Mouse (Mus musculus) Patski (cell line): Measurements from ENCODE around the gene Pdlim7. TPM values are rescaled to one million over a fixed set of nuclear protein-coding genes. Genes with fewer than 3 reads are reported as not detected.

Source experiments
- ATAC-seq: fragments of 100-300 bp; one replicate; pipeline ENCODE4 v1.8.0; 2021
- CTCF ChIA-PET: fragments of 350-600 bp; sonication (Branson Sonifier 250); formaldehyde crosslinking; loops from one replicate; lab custom pipeline; 2022; ENCODE audit warnings: inconsistent platforms; lab: Charles Lee
- POLR2A ChIA-PET: fragments of 350-600 bp; sonication (Branson Sonifier 250); formaldehyde crosslinking; loops from one replicate; lab custom pipeline; 2022; ENCODE audit warnings: antibody characterized with exemption, inconsistent platforms; lab: Charles Lee
- DNase-seq: peaks from one replicate; pipeline ENCODE4 v3.0.0-alpha.2; 2011; ENCODE audit warnings: low read depth, low spot score
- H3K27me3 ChIP-seq: fragments of 371-371 bp; one replicate; pipeline ENCODE4 v1.5.1; 2021
- CTCF ChIP-seq: fragments of 100-300 bp; IDR thresholded peaks from one replicate; pipeline ENCODE4 v1.5.1; 2021
- in situ Hi-C: fragments of 300-500 bp; cut with MboI; formaldehyde crosslinking; loops from 3 replicates; pipeline ENCODE4 v1.11.1; 2018; ENCODE audit warnings: low pct_unique_long_range_greater_than_20kb, mixed read lengths
- polyA plus RNA-seq: library from polyadenylated mRNA; unstranded; gene quantifications from one replicate; pipeline ENCODE4 v1.2.3, GENCODE M21; 2021

Pdlim7 gene
- polyA plus RNA-seq, 1 experiment from 2014 or later, result 129 TPM

DNA sequence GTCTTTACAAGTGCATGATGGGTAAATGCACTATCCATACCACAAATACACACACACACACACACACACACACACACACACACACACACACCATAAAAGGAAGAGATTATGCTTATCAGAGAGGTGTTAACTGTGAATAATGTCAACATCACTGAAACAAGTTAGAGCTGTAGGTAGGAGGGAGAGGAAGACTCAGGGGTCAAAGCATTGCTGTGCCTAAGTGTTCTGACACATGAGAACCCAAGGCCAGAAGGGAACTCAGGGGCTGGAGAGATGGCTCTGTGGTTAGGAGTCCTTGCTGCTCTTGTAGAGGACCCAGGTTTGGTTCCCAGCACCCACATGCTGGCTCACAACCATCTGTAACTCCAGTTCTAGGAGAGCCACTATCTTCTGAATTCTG lies 33.5 kb downstream of the Pdlim7 start:
- in situ Hi-C loops, result loop anchor here (5.0 kb wide), 1 partner anchor 32 kb away; the partner anchor contains the start of gene Pdlim7
- TF ChIP-seq CTCF, result no peak
- no peak for DNase-seq
- H3K27me3 ChIP-seq, result no peaks in the 10 kb centered on the region
- POLR2A ChIA-PET, result interaction anchor here (0.5 to 1.0 kb wide), 2 partner anchors 12 to 19 kb away, joined by 3 to 7 read pairs; no protein-coding TSS in a partner anchor
- CTCF ChIA-PET, result interaction anchor here (1.0 to 1.8 kb wide), 3 partner anchors 10 to 75 kb away, joined by 3 to 4 read pairs (median 4); no protein-coding TSS in a partner anchor
- no peak for ATAC-seq

DNA sequence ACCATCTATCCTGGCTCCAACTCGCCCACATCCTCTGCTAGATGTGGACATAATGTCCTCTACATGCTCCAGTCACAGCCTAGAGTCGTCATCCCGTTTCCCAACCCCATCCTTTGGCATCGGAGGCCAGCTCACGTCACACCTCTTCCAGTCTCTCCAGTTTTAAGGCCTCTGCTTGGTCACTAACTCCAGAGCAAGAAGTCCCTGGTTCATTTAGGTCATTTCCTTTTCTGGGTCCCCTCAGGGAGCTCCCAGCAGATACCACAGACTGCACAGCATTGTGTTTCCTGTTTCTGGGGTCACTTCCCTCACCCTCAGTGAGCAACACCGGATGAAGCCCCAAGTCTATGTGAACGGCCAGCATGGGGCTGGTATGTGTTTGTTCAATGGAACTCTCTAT lies 34.5 kb downstream of the Pdlim7 start:
- no peak for TF ChIP-seq CTCF
- ChIA-PET POLR2A (interaction anchor here (0.8 to 1.0 kb wide), 2 partner anchors 13 to 44 kb away, joined by 3 read pairs; no protein-coding TSS in a partner anchor), CTCF (interaction anchor here (1.0 to 1.8 kb wide), 3 partner anchors 9 to 74 kb away, joined by 3 to 4 read pairs (median 4); no protein-coding TSS in a partner anchor)
- in situ Hi-C loops, result loop anchor here (5.0 kb wide), 1 partner anchor 33 kb away; the partner anchor contains the start of gene Pdlim7
- ATAC-seq (no peak), DNase-seq (no peak)
- no peaks in the 10 kb centered on the region for H3K27me3 ChIP-seq

DNA sequence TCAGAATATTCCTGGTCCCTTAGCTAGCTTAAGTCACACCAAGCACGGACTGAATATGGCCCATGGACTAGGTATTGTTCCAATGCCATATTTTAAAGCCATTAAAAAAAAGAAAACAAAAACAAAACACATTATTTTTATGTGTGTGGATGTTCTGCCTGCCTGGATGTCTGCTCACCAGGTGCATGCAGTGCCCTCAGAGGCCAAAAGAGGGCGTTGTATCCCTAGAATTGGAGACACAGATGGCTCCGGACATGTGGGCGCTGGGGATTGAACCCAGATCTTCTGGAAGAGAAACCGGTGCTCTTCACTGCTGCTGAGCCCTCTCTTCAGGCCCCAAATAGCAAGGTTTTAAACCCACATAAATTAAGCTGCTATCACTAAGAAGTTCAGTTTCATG lies 35.4 kb downstream of the Pdlim7 start:
- no peak for ATAC-seq
- TF ChIP-seq CTCF, result no peak
- POLR2A ChIA-PET, result interaction anchor here (1.2 kb wide), 1 partner anchor 34 kb away, joined by 6 read pairs; no protein-coding TSS in a partner anchor

DNA sequence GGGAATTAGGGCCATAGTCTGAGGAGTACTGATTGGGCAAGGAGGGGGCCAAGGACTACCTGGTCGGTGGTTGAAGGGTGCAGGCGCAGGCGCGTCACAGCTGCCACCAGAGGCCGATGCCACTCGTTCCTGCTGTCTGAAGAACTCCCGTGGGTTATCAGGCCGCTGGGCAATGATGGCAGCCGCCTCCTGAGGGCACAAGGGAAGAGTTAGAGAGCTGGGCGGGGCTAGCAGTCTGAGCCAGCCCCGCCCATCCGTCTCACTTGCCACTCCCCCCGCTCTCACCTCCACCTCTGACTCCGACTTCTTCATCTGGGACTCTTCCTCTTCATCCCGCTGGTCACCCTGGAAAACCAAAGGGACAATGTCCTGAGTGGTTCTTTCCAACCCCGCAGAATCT lies 36.0 kb downstream of the Pdlim7 start:
- ChIA-PET CTCF (no interaction called here), POLR2A (interaction anchor here (1.2 kb wide), 2 partner anchors 34 to 58 kb away, joined by 3 to 6 read pairs; no protein-coding TSS in a partner anchor)
- in situ Hi-C loops, result loop anchor here (5.0 kb wide), 1 partner anchor 35 kb away; the partner anchor contains the start of gene Pdlim7
- no peak for DNase-seq
- ATAC-seq, result no peak
- TF ChIP-seq CTCF, result no peak
- no peaks in the 10 kb centered on the region for H3K27me3 ChIP-seq

More for the DNA sequence above, 35.4 kb downstream of the Pdlim7 start:
- in situ Hi-C loops, result loop anchor here (5.0 kb wide), 1 partner anchor 34 kb away; the partner anchor contains the start of gene Pdlim7
- CTCF ChIA-PET, result no interaction called here
- DNase-seq, result no peak
- no peaks in the 10 kb centered on the region for H3K27me3 ChIP-seq

DNA sequence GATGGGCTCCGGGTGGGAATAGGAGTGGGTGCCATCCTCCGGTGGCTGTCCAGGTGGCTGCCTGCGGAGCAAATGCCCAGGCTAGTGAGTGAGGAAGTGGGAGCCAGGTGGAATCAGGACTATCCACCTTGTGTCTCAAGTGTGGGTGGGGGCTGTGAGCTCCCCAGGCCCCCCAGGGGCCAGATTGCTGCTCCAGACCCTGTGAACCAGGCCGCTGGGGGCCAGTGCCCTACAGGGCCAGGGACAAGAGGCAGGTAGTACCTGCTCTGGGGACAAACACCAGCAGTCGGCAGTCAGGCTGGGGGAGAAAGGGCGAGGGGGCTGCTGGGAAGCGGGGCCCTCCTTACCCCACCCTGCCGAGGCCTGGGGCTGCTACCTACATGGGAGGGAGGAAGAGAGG lies 37.2 kb downstream of the Pdlim7 start:
- POLR2A ChIA-PET, result interaction anchor here (0.6 kb wide), 1 partner anchor 12 kb away, joined by 4 read pairs; the partner anchor contains the start of gene Prr7
- no peaks in the 10 kb centered on the region for H3K27me3 ChIP-seq
- CTCF ChIA-PET, result no interaction called here
- in situ Hi-C loops, result loop anchor here (5.0 kb wide), 1 partner anchor 36 kb away; the partner anchor contains the start of gene Pdlim7
- no peak for ATAC-seq
- no peak for DNase-seq
- no peak for TF ChIP-seq CTCF

DNA sequence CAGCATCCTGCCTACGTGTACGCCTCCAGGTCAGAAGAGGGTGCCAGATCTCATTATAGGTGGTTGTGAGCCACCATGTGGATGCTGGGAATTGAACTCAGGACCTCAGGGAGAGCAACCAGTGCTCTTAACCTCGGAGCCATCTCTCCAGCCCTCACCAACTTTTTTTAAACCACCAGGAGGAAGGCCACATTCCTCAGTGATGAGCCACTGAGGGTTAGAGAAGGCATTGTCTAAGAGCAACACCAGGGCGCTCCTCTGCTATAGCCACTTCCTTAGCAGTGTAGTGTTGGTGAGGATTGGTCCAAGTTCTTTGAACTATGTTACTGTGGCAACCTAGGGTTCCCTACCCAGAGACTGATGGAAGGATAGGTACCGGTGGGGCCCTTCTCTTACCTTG lies 37.7 kb downstream of the Pdlim7 start:
- CTCF ChIA-PET, result no interaction called here
- TF ChIP-seq CTCF, result no peak
- no peak for DNase-seq
- POLR2A ChIA-PET, result interaction anchor here (0.6 kb wide), 1 partner anchor 12 kb away, joined by 4 read pairs; the partner anchor contains the start of gene Prr7
- H3K27me3 ChIP-seq, result no peaks in the 10 kb centered on the region
- in situ Hi-C loops, result loop anchor here (5.0 kb wide), 1 partner anchor 37 kb away; the partner anchor contains the start of gene Pdlim7
- ATAC-seq, result no peak

DNA sequence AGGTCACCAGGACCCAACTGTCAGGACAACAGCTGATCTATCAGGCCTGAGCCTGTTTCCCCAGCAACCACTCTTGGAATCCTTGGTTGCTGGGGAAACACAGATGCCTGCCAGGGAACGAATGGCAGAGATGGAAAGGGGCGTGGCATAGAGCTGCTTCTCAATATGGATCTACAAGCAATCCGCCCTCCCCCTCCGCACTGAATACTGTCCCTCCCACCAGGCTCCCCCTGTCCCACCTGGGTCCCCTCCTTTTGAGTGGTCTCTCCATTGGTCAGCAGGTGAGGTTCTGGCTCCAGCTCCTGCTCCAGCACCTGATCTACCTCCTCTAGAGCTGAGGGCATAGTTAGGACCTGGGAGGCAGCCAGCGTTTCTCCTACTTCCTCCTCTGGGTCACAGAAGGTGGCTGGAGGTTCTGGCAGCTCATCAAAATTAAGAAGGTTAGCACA lies 38.8 kb downstream of the Pdlim7 start:
- no peak for TF ChIP-seq CTCF
- DNase-seq, result no peak
- no peak for ATAC-seq
- ChIA-PET POLR2A (interaction anchor here (0.7 kb wide), 1 partner anchor 13 kb away, joined by 3 read pairs; no protein-coding TSS in a partner anchor), CTCF (interaction anchor here (0.9 to 1.5 kb wide), 4 partner anchors 9 to 49 kb away, joined by 3 to 4 read pairs (median 4); partner anchors contain the start of gene Pdlim7)
- in situ Hi-C loops, result loop anchor here (5.0 kb wide), 1 partner anchor 38 kb away; the partner anchor contains the start of gene Pdlim7
- H3K27me3 ChIP-seq, result no peaks in the 10 kb centered on the region

DNA sequence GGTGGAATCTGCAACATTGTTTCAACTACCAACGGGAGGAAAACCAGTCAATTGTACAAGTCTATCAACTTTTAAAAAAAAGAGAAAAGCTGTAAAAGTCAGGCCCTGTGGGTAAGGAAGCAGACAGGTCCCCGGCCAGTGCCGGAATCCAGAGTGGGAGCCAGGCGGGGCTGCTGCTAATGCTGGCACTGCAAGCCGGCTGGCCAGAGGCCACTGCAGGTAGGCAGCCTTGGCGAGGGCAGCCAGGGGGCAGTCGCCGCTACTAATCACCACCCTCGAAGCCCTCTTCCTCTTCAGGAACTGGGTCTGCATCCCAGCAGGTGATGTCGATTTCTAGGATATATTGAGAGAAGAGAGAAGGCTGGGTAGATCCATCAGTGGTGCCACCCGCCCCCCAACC lies 39.5 kb downstream of the Pdlim7 start:
- CTCF ChIA-PET, result interaction anchor here (0.9 to 1.5 kb wide), 4 partner anchors 9 to 48 kb away, joined by 3 to 4 read pairs (median 4); partner anchors contain the start of gene Pdlim7

DNA sequence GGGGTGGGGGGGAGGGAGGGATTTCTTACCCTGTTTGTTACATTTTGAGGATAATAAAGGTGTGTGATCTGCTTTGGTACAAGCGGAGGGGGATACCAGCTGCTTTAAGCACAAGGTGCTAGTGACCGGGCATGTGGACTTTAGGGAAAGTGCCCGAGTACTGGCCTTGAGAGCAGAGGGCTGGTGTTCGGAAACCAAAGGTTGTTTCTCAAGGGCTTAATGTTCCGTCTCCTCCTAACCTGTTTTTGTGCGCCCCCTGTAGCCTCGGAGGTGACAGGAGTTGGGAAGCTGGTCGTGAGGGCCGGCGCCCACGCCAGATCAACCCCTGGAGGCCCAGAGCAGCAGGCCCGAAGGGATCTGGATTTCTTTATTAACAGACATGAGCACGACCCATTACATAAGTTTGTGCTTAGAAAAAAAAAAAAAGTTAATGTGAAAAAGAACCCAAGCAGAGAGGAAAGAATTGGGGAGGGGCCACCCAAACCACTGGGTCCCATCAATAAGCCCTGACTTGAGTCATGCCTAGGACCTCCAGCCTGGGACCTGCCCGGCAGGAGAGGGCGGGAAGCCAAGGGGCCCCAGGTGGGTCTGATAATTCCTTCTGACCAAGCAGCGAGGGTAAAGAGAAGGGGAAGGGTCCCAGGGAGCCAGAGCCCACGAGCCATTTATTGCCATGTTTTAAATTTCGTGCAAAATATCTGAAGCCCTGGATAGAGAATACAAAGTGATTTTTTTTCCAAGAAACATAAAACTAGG lies 40.2 kb downstream of the Pdlim7 start:
- in situ Hi-C loops, result no loop called here
- ChIA-PET POLR2A (interaction anchor here (2.3 kb wide), 1 partner anchor 40 kb away, joined by 7 read pairs; the partner anchor contains the start of gene Pdlim7), CTCF (interaction anchor here (1.5 kb wide), 1 partner anchor 48 kb away, joined by 4 read pairs; no protein-coding TSS in a partner anchor)
- no peak for TF ChIP-seq CTCF
- ATAC-seq, result no peak
- no peak for DNase-seq
- no peaks in the 10 kb centered on the region for H3K27me3 ChIP-seq

More for the DNA sequence above, 39.5 kb downstream of the Pdlim7 start:
- no peaks in the 10 kb centered on the region for H3K27me3 ChIP-seq
- no peak for TF ChIP-seq CTCF
- ATAC-seq (no peak), DNase-seq (no peak)
- POLR2A ChIA-PET, result interaction anchor here (0.7 kb wide), 1 partner anchor 13 kb away, joined by 3 read pairs; no protein-coding TSS in a partner anchor
- in situ Hi-C loops, result no loop called here
